ENCODE assay signal across 25 mouse cellular contexts in genomic region chr8:44945577-44945976, GRCm38 (mm10). TPM values are rescaled to one million over a fixed set of nuclear protein-coding genes. Genes with fewer than 3 reads are reported as not detected.
"Had no signal": no experiment of that assay in that cellular context is flagged by ENCODE, and none has a peak within 500 bp of the region (broad histone marks: within the 10 kb centered on the region; RNA-seq: fewer than 3 reads in every experiment).

No protein-coding gene starts in this region.

- H3K27ac ChIP-seq: gastrocnemius, adult 2 months; heart, embryonic 10.5 days; hindbrain, embryonic 10.5 days; hindbrain, embryonic 12.5 days; hindbrain, embryonic 14.5 days; kidney, embryonic 15.5 days; kidney, postnatal 0 days; limb, embryonic 13.5 days; limb, embryonic 15.5 days had no signal

- H3K4me2 ChIP-seq: heart, embryonic 12.5 days; hindbrain, embryonic 12.5 days; hindbrain, embryonic 14.5 days; kidney, embryonic 15.5 days; limb, embryonic 13.5 days; limb, embryonic 15.5 days had no signal

- ATAC-seq: hindbrain, embryonic 16.5 days; inflammation-experienced regulatory T-cells, adult 6 months had no signal

- H3K9ac ChIP-seq: heart, embryonic 12.5 days; hindbrain, embryonic 12.5 days; hindbrain, embryonic 14.5 days; kidney, embryonic 15.5 days; limb, embryonic 13.5 days; limb, embryonic 15.5 days had no signal

- H3K9me3 ChIP-seq: heart, embryonic 10.5 days; heart, embryonic 12.5 days; hindbrain, embryonic 12.5 days; limb, embryonic 13.5 days; limb, embryonic 15.5 days had no signal

- H3K27me3 ChIP-seq: heart, embryonic 12.5 days; hindbrain, embryonic 12.5 days; kidney, embryonic 15.5 days; limb, embryonic 13.5 days; limb, embryonic 15.5 days had no signal

- DNase-seq: gastrocnemius, adult 2 months; gastrocnemius, postnatal 10 days; gastrocnemius, postnatal 25 days; heart, adult 18-20 months; heart, postnatal 10 days; heart, postnatal 4 days; kidney, adult 11 months; kidney, adult 2 months; kidney, adult 9 months; kidney, postnatal 14 days; kidney, postnatal 36 days; layer of hippocampus, adult 9-11 months; layer of hippocampus, postnatal 36 days; left cerebral cortex, postnatal 4 days had no signal

- H3K4me3 ChIP-seq: gastrocnemius, adult 2 months; heart, embryonic 10.5 days; heart, embryonic 12.5 days; hindbrain, embryonic 10.5 days; hindbrain, embryonic 12.5 days; kidney, embryonic 15.5 days; limb, embryonic 13.5 days; limb, embryonic 15.5 days had no signal

RNA-seq across cellular contexts. Expression of gene Fat1, which starts 10.3 kb away (rescaled TPM):
- polyA plus RNA-seq: inflammation-experienced regulatory T-cells, adult 6 months had no signal
